Mouse (Mus musculus): ENCODE data around the gene Gm4778. TPM values are rescaled to one million over a fixed set of nuclear protein-coding genes. Genes with fewer than 3 reads are reported as not detected.

Gene Gm4778
- total RNA-seq (2023): not detected

GRCm38 (mm10) chr3:94263736-94264135, at the start of gene Gm4778:
Gene Gm4778 (plus strand): TSS chr3:94264036.

DNA sequence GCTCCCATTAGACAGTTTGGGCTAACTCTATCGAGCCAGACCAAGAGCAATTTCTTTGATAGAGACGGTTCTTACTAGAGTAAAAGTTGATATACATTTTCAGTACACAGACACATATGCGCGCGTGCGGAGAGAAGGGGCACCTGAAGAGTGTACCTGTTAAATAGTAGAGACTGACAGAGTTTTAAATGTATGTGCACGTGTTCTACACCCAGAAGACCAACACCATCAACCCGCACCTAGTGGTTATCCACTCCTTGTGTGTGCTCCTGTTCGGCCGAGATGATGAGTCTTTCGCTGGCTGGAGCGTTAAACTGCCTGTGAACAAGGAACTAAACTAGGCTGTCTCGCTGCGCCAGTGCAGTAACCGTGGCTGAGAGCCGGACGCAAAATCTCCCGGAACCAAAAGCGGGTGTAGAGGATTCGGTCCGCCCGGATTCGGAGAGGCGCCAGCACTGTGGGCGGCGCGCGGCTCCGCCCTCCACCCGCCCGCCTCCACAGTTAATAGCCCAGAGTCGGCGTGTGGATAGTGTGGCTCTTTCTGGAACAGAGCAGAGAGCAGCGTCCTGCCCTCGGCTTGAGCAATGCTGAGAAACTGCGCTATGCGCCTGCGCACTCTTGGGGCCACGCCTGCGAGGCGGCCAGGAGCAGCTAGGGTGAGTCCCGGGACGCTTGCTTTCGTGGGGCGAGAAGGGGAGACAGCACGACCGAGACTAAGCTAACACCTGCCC, 46.0 kb downstream of the Gm4778 start, which contains the start of gene Them4:
Them4 (plus strand) TSS at position 457 of the 731 bp plus-strand sequence.

Other genes starting within 250 kb of the Gm4778 start
- not detected for gene Gm9125, start 209.2 kb upstream of the Gm4778 start, total RNA-seq (2023)
- not detected for gene Gm10697, start 191.4 kb upstream of the Gm4778 start, total RNA-seq (2023)
- gene Gm10696, start 85.8 kb upstream of the Gm4778 start, total RNA-seq (2023): not detected
- gene Gm5286, start 67.3 kb upstream of the Gm4778 start, total RNA-seq (2023): not detected
- 3.4 TPM for gene Them4, start 46.1 kb downstream of the Gm4778 start, total RNA-seq (2023)
- gene Them5, start 78.1 kb downstream of the Gm4778 start, total RNA-seq (2023): not detected
- gene C2cd4d, start 98.4 kb downstream of the Gm4778 start, total RNA-seq (2023): not detected
- 0.50 TPM for gene Rorc, start 108.8 kb downstream of the Gm4778 start, total RNA-seq (2023)
- not detected for gene Lingo4, start 134.5 kb downstream of the Gm4778 start, total RNA-seq (2023)
- gene Tdrkh, start 149.2 kb downstream of the Gm4778 start, total RNA-seq (2023): 4.4 TPM
- gene Mrpl9, start 179.3 kb downstream of the Gm4778 start, total RNA-seq (2023): 65.7 TPM
- not detected for gene Oaz3, start 179.9 kb downstream of the Gm4778 start, total RNA-seq (2023)
- gene Celf3, start 214.3 kb downstream of the Gm4778 start, total RNA-seq (2023): not detected
- gene Riiad1, start 216.3 kb downstream of the Gm4778 start, total RNA-seq (2023): 1.7 TPM

Data from CD4-positive naive resting alpha-beta T cell, adult 57 days (primary cell).